Mouse (Mus musculus) left cerebral cortex, adult 8-10 months (tissue): ENCODE results near the gene D8Ertd738e. TPM values are rescaled to one million over a fixed set of nuclear protein-coding genes. Genes with fewer than 3 reads are reported as not detected.

ENCODE experiments used
- DNase-seq, 2 experiments: peaks; one replicate each; pipeline ENCODE4 v3.0.0; 2022; ENCODE audit warnings: low spot score in 2 of 2
- total RNA-seq, 4 experiments: library from RNA; stranded (reverse); gene quantifications; 2 replicates each; pipeline ENCODE4 v1.2.4; 2022

D8Ertd738e gene
- total RNA-seq, 4 experiments from 2014 or later = 97.1 to 133 (median 108) TPM

DNA sequence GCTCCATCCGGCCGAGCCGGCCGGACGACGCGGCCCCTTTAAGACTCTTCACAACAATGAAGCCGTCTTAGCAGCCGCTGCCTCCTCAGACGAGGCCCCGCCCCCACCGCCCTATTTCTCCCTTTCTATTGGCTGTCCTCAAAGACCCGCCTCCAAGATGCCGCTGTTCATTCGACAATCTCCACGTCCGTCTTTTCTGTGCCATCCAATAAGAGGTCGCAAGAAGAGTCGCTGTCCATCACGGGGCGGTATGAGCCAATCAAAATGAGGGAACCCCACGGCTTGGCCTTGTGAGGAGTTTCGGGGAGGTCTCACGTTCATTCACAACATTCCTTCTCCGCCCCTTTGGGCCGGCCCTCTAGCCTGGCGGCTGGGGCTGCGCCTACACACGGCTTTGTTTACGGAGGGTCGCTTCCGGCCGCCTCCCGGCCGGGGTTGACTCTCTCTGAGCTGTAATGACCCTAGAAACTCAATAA lies 12.5 kb downstream of the D8Ertd738e start, which contains the start of gene Zswim4:
Gene Zswim4, minus strand, starts transcription at position 58 of the 476 bp plus-strand sequence.
- DNase-seq = peak; percentile 99

DNA sequence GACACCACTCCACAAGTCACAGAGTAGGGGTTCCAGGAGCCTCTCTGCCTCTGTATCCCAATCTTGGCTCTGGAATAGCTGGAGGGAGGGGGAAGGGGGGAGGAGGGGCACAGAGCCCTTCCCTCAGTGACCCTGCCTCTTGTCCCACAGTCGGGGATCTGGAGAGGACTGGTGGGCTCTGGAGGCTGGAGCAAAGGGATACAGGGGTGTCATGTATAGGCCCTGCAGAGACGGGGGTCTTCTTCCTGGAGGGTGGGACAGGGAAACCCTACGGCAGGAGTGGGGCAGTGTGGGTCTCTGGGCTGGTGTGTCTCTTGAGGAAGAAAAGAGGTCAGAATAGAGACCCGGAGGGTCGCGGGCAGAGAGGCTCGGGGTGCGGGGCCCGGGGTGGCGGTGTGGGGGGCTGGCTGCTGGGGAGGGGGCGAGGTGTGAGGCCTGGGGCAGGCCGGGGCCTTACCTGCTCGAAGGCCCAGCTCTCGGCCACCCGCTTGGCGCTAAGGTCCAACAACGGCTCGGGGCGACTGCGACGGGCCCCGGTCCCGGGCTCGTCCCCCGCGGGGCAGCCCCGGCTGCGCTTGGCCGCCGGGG lies 13.0 kb downstream of the D8Ertd738e start:
- no peak for DNase-seq

DNA sequence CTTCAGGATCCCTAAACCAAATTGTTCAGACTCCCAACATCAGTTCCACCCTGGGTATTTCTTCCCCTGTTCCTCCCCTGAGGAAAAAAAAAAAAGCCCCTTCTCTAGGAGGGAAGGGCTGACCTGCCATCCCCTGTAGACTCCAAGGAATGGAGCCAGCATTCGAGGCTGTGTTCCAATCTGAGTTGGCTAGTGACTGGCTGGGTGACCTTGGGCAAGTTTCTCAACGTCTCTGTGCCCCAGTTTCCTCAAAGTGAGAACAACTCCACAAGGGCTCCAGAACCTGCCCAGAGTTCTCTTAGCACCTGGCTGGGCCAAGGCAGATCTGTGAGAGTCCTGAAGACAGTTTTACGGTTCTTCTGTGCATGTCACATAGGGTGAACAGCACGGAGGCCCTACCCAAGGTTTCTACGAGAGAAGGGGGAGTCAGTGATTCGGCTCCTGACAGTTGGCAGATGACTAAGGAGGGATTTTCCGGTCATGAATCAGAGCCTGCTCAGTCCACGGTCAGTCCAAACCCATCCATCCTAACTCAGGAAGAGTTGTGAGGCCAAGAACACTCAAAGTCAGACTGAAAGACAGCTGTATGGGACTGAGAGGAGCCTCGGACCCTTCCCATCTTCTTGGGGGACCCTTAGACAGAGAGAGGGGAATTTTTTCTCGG lies 13.6 kb downstream of the D8Ertd738e start:
- no peak for DNase-seq

DNA sequence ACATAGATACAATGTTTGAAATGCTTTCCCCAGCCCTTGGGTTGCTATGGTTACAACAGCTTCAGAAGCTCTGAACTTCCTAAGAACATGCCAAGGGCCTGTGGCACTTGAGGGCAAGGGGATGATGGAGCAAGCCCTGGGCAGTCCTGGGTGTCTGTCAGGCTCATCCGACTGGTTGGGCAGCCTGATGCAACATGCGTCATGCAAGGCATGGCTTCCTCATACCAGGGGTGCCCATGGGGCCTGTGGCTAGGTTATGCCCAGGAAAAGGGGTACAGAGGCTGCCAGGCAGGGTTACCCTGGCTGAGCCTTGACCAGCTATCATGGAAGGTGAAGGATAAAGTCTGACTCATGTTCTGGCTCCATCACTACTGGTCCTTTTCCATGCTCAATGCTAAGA lies 16.5 kb downstream of the D8Ertd738e start:
- DNase-seq = no peak

DNA sequence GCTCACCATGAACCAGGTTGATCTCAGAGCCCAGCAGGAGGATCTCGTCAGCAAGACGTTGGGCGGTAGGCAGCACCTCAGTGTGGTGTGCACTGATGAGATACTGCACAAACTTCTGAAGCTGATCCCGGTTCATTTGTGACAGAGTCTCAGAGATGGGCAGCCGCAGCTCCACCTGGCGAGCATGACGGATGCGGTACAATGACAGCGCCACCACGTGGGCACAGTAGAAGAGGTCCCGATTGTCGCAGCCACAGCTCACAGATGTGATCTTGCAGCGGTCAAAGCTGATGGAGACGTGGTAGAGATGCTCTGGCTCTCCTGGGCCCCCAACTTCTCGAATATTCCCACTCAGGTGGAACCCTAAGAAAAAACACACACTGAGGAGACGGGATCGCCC lies 18.8 kb downstream of the D8Ertd738e start:
- DNase-seq = no peak

DNA sequence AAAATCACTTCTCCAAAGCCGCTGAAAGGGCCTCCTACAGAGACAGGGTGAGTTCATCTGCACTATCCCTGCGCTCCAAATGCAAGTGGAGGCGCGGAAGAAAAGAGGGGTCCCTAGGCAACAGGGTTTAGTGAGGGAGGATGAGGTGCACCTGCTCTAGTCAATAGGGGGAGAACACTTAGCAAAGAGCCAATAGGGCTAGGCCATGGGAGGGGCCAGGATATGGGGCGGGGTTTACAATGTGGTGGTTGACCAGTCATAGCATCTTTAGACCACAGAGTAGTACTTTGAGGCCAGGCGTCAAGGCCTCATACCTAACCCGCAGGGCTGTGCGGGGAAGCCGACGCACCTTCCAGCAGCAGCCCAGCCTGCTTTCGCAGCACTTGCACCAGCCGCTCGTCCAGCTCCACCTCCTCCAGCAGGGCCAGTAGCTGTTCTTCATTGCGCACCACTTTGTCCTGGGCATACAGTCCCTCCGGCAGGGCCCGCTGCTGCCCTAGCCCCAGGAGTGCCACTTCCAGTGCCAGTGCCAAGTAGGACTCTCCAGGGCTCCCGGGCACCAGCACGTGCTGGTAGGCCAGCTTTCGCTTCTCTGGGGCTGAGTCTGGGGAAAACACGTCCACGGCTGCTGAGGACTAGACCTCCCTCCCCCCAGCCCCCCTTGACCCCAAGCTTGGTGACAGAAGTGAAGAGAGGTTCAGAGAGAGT lies 26.0 kb downstream of the D8Ertd738e start:
- DNase-seq = no peak

DNA sequence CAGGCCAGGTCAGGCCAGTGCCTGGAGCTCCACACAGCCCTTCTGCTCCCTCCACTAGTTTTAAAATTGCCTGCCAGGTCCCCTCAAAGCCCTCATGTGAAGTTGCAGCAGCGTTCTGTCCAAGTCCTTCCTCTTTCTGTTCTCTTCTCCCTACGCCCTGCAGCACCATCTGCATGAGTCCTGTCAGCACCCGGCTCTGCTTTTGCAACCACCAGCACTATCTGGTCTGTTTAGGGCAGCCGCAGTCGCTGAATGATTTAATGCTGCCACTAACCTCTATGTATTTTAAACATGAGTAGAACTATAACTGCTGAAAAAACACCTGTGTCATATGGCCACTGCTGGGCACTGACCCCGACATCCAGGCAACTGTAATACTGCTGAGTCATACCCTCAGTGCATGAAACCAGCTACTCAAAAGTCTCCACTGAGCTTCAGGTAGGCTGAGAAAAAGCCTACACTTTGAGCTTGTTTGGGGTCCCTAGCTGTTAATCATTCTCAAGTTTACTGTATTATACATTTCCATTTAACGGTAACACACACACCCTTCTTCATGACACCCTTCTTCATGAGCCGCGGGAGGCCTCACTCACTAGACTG lies 26.9 kb downstream of the D8Ertd738e start:
- DNase-seq = no peak

DNA sequence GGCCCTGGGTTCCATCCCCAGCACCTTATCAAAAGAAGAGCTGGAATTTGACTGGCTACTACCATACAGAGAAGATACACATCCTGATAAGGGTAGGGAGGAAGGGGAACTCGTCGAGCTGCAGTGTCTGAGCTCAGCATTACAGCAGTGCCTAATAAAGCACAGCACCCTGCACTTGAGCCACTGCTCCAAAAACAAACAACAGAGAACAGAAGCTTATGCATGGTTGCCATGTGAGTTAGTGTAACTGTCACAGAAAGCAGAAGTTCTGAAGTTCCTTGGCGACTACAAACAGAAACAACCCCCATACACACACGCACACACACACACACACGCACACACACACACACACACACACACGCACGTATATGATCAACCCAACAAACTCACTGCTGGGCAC lies 29.4 kb downstream of the D8Ertd738e start:
- DNase-seq = no peak

DNA sequence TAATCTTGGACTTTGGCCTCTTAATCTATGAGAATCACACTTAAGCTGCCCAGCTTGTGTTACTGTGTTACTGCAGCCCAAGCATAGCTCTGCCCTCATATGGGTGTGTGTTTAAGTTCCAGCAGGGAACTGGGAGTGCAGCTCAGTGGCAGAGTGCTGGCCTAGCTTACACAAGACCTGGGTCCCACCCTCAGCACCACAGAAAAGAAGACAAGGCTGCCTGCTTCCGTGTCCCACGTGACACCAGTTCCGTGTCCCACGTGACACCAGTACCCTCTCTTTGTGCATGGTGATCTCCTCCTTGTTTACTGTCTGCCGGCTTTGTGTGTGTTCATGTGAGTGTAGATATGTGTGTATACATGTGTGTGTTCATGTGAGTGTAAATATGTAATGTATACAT lies 31.4 kb downstream of the D8Ertd738e start:
- DNase-seq = no peak

DNA sequence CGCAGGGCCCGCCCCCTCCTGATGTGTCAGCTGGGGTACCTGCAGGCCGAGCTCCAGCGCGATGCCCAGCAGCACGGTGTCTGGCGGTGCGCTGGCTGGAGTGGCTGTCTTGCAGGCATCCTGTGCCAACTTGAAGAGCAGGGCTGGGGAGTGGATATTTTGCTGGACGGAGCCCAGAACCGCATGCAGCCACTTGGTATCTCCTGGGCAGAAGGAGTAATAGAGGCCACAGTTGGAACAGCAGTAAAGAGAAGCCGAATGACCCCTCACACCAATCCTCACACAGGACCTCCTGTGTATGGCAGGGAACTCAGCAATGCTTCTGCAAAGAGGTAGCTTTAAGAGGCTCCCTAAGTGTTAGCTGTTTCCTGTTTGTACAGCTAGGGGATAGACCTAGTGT lies 32.3 kb downstream of the D8Ertd738e start:
- DNase-seq = no peak

DNA sequence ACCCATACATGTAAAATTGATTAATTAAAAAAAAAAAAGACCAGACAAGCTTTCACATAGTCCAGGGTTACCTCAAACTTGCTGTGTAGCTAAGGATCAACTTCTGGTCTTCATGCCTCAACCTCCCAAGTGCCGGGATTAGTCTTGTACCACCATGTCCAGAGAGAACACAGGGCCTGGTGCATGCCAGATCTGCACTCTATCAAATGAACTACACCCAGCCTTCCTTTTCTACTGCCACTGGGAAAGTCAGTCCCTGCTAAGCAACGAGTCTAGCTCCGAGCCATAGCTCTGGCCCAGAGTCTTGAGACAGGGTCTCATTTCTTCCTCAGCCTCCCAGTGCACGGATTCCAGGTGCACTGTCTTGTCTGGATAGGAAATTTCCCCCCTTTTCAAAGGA lies 36.2 kb downstream of the D8Ertd738e start:
- no peak for DNase-seq

DNA sequence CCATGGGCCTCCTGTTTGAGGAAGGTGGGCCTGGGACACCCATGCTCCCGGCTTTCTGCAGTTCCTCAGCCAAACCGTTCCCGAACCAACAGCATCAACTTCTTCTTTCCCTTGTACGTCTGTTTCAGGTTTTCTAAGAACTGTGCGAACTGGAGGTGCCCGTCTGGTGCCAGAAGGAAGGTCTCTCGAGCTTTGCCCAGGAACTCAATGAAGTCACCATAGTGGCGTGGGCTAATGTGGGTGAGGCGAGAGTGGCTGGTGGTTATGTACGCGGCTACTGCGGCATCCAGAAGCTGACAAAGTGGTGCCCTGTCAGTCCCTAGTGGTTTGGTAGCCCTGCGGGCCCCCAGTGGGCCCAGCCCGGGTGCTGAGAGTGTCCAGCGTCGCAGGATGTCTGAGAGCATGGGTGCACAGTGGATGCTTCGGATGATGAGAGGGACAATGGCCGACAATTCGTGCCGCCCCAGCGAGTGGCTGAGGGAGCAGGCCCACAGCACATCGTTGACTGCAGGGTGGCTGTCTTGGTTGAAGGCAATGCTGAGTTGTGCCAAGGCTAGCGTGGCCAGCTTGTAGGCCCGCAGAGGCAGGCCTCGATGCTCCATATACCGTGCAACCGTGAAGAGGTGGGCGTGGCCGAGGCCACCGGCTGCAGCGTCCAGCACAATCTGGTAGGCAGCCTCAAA lies 37.5 kb downstream of the D8Ertd738e start:
- DNase-seq = no peak

DNA sequence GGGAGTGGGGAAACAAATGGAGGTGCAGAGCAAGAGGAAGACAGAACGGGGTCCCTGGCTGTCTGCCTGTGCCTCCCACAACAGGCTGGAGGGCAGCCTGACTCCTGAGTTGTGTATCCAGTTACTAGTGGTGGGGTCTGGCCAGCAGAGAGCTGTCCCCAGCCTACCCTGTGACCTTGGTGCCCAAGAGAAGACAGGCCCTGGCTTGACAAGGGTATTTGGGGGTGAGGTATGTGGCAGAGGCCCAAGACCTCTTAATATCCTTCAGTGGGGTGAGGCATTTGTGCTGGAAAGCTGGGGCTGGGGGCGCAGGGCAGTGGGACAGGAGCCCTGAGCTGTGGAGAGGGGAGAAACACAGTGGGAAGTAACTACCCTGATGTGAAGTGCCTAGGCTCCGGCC lies 38.3 kb downstream of the D8Ertd738e start:
- no peak for DNase-seq

DNA sequence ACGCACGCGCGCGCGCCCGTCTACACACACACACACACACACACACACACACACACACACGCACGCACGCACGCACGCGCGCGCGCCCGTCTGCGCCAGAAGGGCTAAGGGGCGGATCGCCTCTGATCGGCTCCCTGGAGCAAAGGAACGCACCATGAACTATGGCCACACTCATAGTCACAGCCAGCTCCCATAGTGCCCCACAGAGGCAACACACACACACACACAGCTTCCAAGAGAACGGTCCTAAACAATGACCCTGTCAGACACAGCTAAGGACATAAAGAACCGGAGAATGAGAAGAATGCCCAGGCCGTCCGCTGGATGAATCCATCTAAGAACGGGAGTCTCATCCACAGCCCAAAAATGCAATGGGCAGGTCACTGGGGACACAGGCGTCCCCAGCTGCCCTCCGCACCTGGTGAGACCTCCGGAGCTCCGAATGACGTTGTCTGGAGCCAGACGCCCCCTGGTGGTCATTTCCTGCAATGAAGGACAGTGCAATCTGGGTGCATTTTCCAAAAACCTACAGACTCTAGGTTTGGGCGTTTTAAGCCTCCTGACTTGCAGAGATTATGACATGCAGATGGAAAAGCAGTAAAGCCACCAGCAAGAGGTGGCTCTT lies 39.2 kb downstream of the D8Ertd738e start:
- peak; percentile 64 to 76 for DNase-seq

DNA sequence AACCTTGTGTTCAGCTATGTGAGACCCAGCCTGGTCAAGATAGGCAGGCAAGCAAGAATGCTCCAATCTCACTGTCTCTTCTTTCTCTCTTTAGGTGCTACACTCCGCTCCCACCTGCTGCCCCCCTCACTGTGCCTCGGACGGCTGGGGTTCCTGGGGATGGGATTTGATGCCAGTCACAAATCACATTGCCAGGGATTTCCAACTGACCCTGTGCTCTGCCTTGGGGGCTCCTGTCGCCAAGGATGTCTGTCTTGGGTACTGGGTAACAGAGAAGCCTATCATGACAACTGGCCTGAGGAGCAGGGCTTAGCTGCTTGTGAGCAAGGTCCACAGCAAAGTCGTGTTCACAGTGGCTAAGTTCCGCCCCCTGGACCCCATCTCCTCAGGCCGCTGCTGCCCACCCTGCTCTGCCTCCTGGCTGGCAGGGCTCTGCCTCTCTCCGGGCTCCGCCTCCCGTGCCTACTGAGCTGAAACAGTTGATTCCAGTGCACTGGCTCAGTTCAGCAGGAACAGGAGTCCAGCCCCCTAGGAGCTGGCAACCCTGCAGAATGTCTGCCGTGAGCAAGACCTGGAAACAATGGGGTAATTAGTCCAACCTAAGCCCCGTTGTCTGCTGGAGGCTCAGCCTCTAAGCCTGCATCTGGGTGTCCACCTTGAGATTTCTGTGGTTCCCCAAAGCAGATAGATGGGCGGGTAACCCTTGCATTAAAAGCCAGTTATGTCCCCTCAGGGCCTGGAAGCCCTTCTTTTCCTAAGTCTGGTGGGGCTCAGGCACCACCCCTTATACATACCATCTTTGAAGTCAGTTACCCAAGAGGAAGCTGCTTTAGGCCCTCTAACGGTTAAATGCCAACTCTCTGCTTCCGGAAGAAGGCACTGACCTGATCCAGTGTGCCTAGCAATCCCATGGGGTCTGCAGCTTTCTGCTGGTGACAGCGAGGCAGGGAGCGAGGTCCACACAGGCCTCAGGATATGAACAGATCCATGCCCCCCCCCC lies 40.8 kb downstream of the D8Ertd738e start:
- no peak for DNase-seq

DNA sequence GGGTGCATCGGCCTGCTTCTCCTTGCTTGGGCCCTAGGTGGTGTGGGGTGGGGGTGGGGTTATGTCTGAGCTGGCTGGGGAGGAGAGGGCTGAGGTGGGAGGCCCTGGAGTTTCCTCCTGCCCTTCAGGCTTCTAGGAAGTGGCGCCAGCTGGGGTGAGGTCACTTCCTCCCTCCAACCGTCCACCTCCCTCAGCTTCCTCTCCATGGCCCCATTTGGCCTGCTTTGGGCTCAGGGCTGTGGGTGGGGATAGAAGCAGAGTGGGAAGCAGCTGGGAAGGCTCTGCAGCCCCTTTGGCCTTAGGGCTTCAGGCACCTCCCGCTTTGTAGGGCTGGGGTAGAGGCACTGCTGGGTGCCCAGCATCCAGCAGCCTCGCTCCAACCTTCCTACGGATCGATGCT lies 41.7 kb downstream of the D8Ertd738e start:
- no peak for DNase-seq

DNA sequence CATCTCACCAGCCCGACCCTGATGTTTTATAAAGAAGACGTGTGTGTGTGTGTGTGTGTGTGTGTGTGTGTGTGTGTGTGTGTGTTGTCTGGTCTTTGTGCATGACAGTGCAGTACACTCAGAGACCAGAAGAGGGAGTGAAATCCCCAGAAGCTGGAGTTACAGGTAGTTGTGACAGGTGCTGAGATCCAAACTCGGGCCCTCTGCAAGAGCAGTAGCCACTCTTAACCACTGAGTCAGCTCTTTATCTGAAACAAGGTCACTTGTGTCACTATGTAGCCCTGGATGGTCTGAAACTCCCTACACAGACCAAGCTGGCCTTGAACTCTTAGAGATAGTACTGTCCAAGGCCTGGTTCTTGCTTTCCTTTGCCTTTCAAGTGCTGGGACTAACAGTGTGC lies 42.9 kb downstream of the D8Ertd738e start:
- DNase-seq = no peak

DNA sequence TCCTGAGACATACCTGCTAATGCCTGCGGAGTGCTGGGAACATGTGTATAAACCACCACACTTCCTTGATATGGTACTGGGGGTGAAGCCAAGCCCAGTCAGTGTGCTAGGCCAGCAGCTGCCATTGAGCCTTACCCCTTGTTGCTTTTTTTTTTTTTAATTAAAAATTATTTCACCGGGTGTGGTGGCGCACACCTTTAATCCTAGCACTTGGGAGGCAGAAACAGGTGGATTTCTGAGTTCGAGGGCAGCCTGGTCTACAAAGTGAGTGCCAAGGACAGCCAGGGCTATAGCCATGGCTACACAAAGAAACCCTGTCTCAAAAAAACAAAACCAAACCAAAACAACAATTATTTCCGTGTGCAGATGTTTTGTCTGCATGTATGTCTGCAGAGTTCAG lies 44.4 kb downstream of the D8Ertd738e start:
- no peak for DNase-seq

DNA sequence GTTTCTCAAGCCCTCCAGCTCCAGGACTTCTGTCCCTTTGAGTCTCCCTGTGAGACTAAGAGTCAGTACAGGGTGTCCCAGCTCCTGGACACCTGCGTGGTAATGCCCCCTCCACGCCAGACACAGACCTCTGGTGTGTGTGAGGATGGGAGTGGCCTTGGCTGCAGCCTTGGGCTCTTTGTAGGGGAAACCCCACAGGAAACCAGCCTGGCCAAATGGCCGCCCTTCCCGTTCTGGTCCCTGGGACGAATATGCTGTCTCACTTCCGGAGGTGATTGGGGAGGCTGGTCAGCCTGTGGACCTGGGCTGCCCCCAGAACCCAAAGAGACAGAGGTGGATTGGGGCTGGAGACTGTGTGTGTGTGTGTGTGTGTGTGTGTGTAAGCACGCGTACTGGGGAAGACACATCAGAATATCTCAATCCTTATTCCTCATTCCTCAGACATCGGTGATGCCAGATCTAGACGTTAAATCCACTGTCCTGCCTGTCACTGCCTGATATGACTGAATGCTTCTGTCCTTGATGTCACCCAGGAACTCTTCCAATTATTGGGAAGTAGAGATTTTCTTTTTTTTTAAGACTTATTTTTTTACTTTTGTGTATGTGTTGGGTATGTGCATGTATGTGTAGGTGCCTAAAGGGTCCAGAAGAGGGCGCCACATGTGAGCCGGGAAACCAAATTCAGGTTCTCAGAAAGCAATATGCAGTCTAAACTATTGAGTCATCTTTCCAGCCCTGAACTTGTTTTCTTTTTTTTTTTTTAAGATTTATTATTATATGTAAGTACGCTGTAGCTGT lies 45.3 kb downstream of the D8Ertd738e start:
- no peak for DNase-seq
